Mouse (Mus musculus): Measurements from ENCODE around the gene Ndufv1. TPM values are rescaled to one million over a fixed set of nuclear protein-coding genes. Genes with fewer than 3 reads are reported as not detected.
"Not testable (repeated sequence)": the region's sequence is repeated elsewhere in the genome, so short reads cannot be mapped to it uniquely, and the experiment has no call there.

Ndufv1 gene
- 220 and 237 TPM in 2 replicates for polyA plus RNA-seq (2015; fragmentation: Nextera tagmentation; extraction: Ambion mirVana)

GRCm38 (mm10) chr19:4012432-4013022, at the start of gene Ndufv1:
Gene Ndufv1, minus strand, starts transcription at chr19:4012806.
- peaks cover 34% of the 10 kb centered on the region for H3K36me3 ChIP-seq
- no peaks in the 10 kb centered on the region for H3K27me3 ChIP-seq
- under 1% methylated on average over 45 of the region's 45 CpGs for WGBS
- H3K9ac ChIP-seq: peak within 1 kb of the TSS; percentile 77
- H3K4me1 ChIP-seq: peaks cover 20% of the 10 kb centered on the region
- H3K4me2 ChIP-seq: peak within 1 kb of the TSS; percentile 61
- peak; percentile 99 for ATAC-seq (replicated peaks; ENCODE audit: low FRiP score)
- peak within 1 kb of the TSS; percentile 77 for H3K27ac ChIP-seq
- peak within 1 kb of the TSS; percentile 86 for H3K4me3 ChIP-seq (replicated peaks)
- H3K9me3 ChIP-seq (replicated peaks): no peaks in the 10 kb centered on the region

GRCm38 (mm10) chr19:4060899-4061465, 48.4 kb upstream of the Ndufv1 start:
- H3K36me3 ChIP-seq: no peaks in the 10 kb centered on the region
- H3K4me1 ChIP-seq: no peaks in the 10 kb centered on the region
- no peak overlapping the region for H3K4me2 ChIP-seq
- H3K9ac ChIP-seq: no peak overlapping the region
- WGBS: 87% methylated on average over 6 of the region's 6 CpGs
- H3K27me3 ChIP-seq: no peaks in the 10 kb centered on the region
- H3K4me3 ChIP-seq (replicated peaks): no peak overlapping the region
- H3K9me3 ChIP-seq (replicated peaks): no peaks in the 10 kb centered on the region
- no peak overlapping the region for H3K27ac ChIP-seq
- no peak for ATAC-seq (replicated peaks; ENCODE audit: low FRiP score)

- 89% methylated on average over 8 of the region's 8 CpGs for WGBS
- ATAC-seq (replicated peaks; ENCODE audit: low FRiP score); H3K4me3 ChIP-seq (replicated peaks); H3K9me3 ChIP-seq (replicated peaks); H3K9ac ChIP-seq; H3K27me3 ChIP-seq; H3K4me1 ChIP-seq; H3K4me2 ChIP-seq; H3K36me3 ChIP-seq; H3K27ac ChIP-seq: not testable (repeated sequence)
Measured at GRCm38 (mm10) chr19:4060044-4060898, 47.7 kb upstream of the Ndufv1 start.

- H3K9me3 ChIP-seq (replicated peaks): no peaks in the 10 kb centered on the region
- no peaks in the 10 kb centered on the region for H3K36me3 ChIP-seq
- no peak within 1 kb of the TSS for H3K9ac ChIP-seq
- no peaks in the 10 kb centered on the region for H3K4me1 ChIP-seq
- no peaks in the 10 kb centered on the region for H3K27me3 ChIP-seq
- no peak within 1 kb of the TSS for H3K4me3 ChIP-seq (replicated peaks)
- 78% methylated on average over 15 of the region's 15 CpGs for WGBS
- H3K27ac ChIP-seq: no peak within 1 kb of the TSS
- no peak within 1 kb of the TSS for H3K4me2 ChIP-seq
- 0 out of 2 replicates have a peak, but pooled peaks have one; percentile 33 for ATAC-seq (replicated peaks; ENCODE audit: low FRiP score)
Measured at GRCm38 (mm10) chr19:4059069-4059740, 46.6 kb upstream of the Ndufv1 start, which contains the start of gene Gstp3. Gene Gstp3, minus strand, starts transcription at chr19:4059569.

GRCm38 (mm10) chr19:4058581-4058980, 46.0 kb upstream of the Ndufv1 start:
- H3K27ac ChIP-seq: no peak overlapping the region
- no peaks in the 10 kb centered on the region for H3K27me3 ChIP-seq
- no peak overlapping the region for H3K4me3 ChIP-seq (replicated peaks)
- WGBS: 95% methylated on average over 5 of the region's 5 CpGs
- H3K9ac ChIP-seq: no peak overlapping the region
- H3K4me2 ChIP-seq: no peak overlapping the region
- no peaks in the 10 kb centered on the region for H3K9me3 ChIP-seq (replicated peaks)
- H3K4me1 ChIP-seq: no peaks in the 10 kb centered on the region
- H3K36me3 ChIP-seq: no peaks in the 10 kb centered on the region
- no peak for ATAC-seq (replicated peaks; ENCODE audit: low FRiP score)

GRCm38 (mm10) chr19:4057962-4058361, 45.4 kb upstream of the Ndufv1 start:
- no peak overlapping the region for H3K9ac ChIP-seq
- no peak for ATAC-seq (replicated peaks; ENCODE audit: low FRiP score)
- no peak overlapping the region for H3K4me2 ChIP-seq
- WGBS: 95% methylated on average over 7 of the region's 7 CpGs
- H3K4me1 ChIP-seq: no peaks in the 10 kb centered on the region
- no peak overlapping the region for H3K27ac ChIP-seq
- no peaks in the 10 kb centered on the region for H3K9me3 ChIP-seq (replicated peaks)
- H3K27me3 ChIP-seq: no peaks in the 10 kb centered on the region
- H3K4me3 ChIP-seq (replicated peaks): no peak overlapping the region
- no peaks in the 10 kb centered on the region for H3K36me3 ChIP-seq

- H3K9ac ChIP-seq: no peak overlapping the region
- H3K27me3 ChIP-seq: no peaks in the 10 kb centered on the region
- no peak overlapping the region for H3K4me3 ChIP-seq (replicated peaks)
- H3K4me2 ChIP-seq: no peak overlapping the region
- no peaks in the 10 kb centered on the region for H3K36me3 ChIP-seq
- 75% methylated on average over 13 of the region's 13 CpGs for WGBS
- ATAC-seq (replicated peaks; ENCODE audit: low FRiP score): no peak
- H3K4me1 ChIP-seq: no peaks in the 10 kb centered on the region
- no peaks in the 10 kb centered on the region for H3K9me3 ChIP-seq (replicated peaks)
- H3K27ac ChIP-seq: no peak overlapping the region
Measured at GRCm38 (mm10) chr19:4057389-4057788, 44.8 kb upstream of the Ndufv1 start.

GRCm38 (mm10) chr19:4056727-4057126, 44.1 kb upstream of the Ndufv1 start:
- Histone ChIP-seq H3K4me3 (replicated peaks) (no peak overlapping the region), H3K4me2 (no peak overlapping the region), H3K27ac (no peak overlapping the region), H3K9me3 (replicated peaks) (no peaks in the 10 kb centered on the region), H3K4me1 (no peaks in the 10 kb centered on the region), H3K9ac (no peak overlapping the region), H3K27me3 (no peaks in the 10 kb centered on the region), H3K36me3 (no peaks in the 10 kb centered on the region)
- WGBS: 57% methylated on average over 4 of the region's 4 CpGs
- ATAC-seq (replicated peaks; ENCODE audit: low FRiP score): no peak

- no peak overlapping the region for H3K4me3 ChIP-seq (replicated peaks)
- WGBS: 59% methylated on average over 15 of the region's 15 CpGs
- H3K9ac ChIP-seq: no peak overlapping the region
- no peaks in the 10 kb centered on the region for H3K27me3 ChIP-seq
- no peaks in the 10 kb centered on the region for H3K9me3 ChIP-seq (replicated peaks)
- no peaks in the 10 kb centered on the region for H3K4me1 ChIP-seq
- no peak for ATAC-seq (replicated peaks; ENCODE audit: low FRiP score)
- no peak overlapping the region for H3K4me2 ChIP-seq
- H3K36me3 ChIP-seq: no peaks in the 10 kb centered on the region
- no peak overlapping the region for H3K27ac ChIP-seq
Measured at GRCm38 (mm10) chr19:4055947-4056693, 43.5 kb upstream of the Ndufv1 start.

- Histone ChIP-seq H3K36me3 (no peaks in the 10 kb centered on the region), H3K4me2 (no peak overlapping the region), H3K4me1 (no peaks in the 10 kb centered on the region), H3K9ac (no peak overlapping the region), H3K4me3 (replicated peaks) (no peak overlapping the region), H3K9me3 (replicated peaks) (no peaks in the 10 kb centered on the region), H3K27ac (no peak overlapping the region), H3K27me3 (no peaks in the 10 kb centered on the region)
- 70% methylated on average over 8 of the region's 8 CpGs for WGBS
- ATAC-seq (replicated peaks; ENCODE audit: low FRiP score): no peak
Measured at GRCm38 (mm10) chr19:4055216-4055946, 42.8 kb upstream of the Ndufv1 start.

GRCm38 (mm10) chr19:4054613-4055012, 42.0 kb upstream of the Ndufv1 start:
- no peak for ATAC-seq (replicated peaks; ENCODE audit: low FRiP score)
- H3K4me3 ChIP-seq (replicated peaks): no peak overlapping the region

More at GRCm38 (mm10) chr19:4054613-4055012, 42.0 kb upstream of the Ndufv1 start:
- Histone ChIP-seq H3K4me1 (no peaks in the 10 kb centered on the region), H3K27me3 (no peaks in the 10 kb centered on the region), H3K27ac (no peak overlapping the region), H3K4me2 (no peak overlapping the region), H3K9ac (no peak overlapping the region), H3K36me3 (no peaks in the 10 kb centered on the region), H3K9me3 (replicated peaks) (no peaks in the 10 kb centered on the region)
- 87% methylated on average over 5 of the region's 5 CpGs for WGBS

Measured in kidney, embryonic 15.5 days (tissue).